Mouse (Mus musculus): Measurements from ENCODE around the gene Tmf1. TPM values are rescaled to one million over a fixed set of nuclear protein-coding genes. Genes with fewer than 3 reads are reported as not detected.

Gene Tmf1
- 10 to 100 TPM; 38.5 to 39.7 TPM for total RNA-seq (2021)

DNA sequence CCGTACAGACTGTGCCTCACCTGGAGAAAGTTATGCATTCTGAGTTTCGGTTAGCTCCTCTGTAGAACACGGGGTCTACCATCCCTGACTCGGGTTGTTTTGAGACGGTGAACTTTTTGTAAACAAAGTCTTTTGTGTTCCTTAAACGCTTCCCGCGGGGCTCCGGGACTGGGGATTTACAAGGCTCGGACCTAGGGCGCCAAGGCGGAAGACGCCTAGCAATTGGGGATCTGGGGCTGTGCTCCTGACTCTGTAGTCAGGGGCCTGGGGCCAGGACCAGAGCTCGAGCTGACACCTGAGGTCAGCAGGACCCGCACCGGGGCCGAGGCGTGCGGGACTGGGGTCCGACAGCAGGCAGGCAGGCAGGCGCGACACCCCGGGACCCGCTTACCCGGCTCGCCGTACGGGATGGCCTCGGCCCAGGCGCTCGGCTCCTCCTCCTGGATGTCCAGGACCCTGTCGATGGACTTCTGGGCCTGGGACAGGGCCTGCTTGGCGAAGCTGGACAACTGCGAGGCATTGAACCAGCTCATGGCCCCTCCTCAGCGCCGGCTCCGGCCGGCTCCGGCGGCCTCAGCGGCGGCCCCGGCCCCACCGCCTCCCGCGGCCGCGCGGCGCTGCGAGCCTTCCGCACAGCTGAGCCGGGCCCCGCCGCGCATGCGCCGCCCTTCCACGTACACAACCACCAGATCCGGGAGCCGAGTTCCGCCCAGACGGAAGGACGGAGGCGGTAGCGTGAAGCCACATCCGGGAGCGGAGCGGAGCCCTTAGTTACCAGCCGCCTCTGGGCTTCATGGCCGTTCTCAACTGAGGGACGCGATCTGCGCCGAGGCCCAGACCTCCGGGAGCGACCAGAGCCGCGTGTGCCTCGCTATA lies at the start of gene Tmf1:
Gene Tmf1 (minus strand): TSS at position 632 of the 876 bp plus-strand sequence.
- DNase-seq, result peak; percentile 94 to 95

DNA sequence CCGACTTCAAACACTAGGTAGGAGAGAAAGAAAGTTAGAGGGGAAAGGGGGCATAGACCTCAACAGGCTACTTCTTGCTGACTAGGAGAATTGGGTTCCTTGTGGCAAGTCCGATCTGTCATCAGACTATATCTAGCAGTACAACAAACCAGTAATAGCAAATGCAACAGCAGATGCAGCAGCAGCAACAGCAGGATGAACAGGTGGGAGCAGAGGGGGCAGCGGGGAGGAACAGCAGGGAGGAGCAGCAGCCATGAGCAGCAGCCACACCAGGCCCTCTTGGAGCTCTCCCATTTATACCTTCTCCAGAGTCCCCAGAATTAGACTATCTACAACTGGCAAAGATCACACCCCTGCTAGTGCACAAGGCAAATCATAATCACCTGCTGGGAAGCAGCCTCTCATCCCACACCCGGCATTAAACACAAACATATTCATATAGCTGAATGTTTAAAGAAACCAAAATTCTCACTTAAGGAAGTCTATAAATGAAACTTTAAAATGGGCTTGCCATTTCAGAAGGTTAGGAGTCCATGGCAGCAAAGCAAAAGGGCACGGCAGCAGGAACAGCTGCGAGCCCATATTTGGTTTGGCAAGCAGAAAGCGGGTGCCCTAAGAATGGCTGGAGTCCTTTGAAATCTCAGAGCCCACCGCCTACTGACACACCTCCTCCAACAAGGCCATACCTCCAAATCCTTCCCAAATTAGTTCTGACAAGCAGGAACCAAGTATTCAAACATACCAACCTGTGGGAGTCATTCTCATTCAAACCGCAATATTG lies 48.3 kb upstream of the Tmf1 start:
- intact Hi-C loops (cut with DNase I), result no loop called here
- no peak for DNase-seq

More for the DNA sequence above, at the start of gene Tmf1:
- intact Hi-C loops (cut with DNase I), result loop anchor here (1.0 to 10.0 kb wide), 3 partner anchors 27 to 346 kb away; partner anchors contain the start of genes Eogt and Uba3

DNA sequence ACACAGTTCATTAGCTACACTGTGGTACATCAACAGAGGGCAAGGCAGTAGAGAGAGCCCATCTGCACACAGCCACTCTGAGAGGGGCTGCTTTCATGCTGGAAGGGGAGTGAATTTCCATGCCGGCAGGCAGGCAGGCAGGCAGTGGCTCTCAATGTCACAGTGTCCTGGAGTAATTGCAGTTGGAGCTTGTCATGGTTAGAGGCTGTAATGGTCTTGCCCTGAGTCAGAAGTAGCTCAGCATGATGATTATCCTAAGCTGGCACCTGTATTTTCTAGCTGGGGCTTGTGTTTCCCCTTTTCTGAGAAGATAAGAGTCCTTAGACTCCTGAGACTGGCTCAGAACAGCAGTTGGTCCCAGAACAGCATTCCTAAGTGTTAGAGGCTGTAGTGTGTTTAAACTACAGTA lies 47.2 kb upstream of the Tmf1 start:
- intact Hi-C loops (cut with DNase I), result no loop called here
- no peak for DNase-seq

DNA sequence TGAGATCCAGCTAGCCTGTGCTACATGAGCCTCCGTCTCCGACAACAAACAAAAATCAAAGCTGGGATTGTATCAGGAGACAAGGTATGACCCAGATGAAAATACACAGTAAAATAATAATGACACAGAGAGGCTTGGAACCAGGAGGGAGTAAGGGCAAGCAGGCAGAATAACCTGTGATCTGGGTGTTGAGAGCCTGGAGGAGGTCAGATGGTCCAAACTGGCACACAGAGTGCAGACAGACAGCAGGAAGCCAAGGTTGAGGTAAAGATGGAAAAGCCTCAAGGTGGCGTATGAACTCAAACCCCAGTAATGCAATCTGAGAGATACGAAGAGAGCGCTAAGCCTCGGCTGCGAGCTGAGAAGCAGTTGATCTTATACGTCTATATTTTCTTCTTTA lies 45.6 kb upstream of the Tmf1 start:
- DNase-seq, result no peak
- intact Hi-C loops (cut with DNase I), result no loop called here

DNA sequence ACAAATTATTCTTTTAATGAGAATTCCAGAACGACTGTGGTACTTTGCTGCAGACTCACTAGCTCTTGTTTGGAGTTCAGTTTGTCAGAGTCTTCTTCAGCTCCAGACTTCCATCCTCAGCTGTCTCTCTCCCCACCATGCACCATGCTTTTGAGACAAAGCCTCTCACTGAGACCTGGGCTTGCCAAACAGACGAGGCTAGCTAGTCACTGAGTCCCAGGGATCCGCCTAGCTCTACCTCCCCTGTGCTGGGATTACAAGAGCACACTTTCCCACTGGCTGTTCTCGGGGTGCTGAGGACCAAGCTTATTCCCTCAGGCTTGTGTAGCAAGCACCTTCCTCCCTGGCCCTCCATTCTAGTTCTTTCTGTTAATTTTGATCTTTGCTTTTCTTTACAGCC lies 44.6 kb upstream of the Tmf1 start:
- no peak for DNase-seq
- intact Hi-C loops (cut with DNase I), result no loop called here

DNA sequence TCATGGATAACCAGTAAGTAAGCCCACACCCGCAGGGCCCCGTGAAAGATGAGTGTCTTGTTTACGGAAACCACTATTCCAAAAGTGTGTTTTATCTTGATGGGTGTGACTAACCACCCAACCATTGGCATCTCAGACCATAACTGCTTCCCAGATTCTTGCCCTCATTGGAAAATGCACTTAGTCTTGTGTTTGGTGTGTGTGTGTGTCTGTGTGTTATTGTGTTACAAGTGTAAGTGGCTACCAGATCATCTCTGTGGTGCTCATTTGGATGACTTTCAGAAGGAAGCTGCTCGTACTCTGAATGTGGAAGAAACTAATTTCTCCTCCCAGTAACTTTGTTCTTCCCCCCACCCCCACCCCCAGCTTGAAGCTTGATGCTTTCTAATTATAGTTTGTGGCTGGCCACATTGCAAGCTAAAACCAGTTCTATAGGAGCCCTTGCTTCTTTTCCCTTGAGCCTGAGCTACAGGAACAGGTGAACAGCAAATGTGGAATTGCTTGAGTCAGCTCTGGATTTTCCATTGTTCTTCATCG lies 44.1 kb upstream of the Tmf1 start:
- DNase-seq, result no peak
- intact Hi-C loops (cut with DNase I), result no loop called here

DNA sequence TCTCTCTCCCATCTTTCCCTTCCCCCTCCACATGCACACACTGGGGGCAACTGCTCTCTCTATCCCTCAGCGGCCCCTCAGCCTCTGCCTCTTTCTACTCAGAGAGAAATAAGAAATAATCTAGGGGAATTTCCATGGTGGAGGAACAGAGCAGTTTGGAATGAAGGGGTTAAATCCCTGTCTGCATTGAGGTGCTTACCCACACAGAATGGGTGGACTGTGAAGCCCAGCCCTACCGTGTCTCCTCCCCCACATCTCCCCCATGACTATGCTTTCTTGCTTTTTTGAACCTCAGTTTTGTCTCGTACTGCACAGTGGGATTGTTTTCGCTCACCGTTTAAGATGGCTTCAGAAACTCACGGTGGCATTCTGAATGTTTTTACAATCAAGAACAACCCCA lies 43.4 kb upstream of the Tmf1 start:
- intact Hi-C loops (cut with DNase I), result no loop called here
- DNase-seq, result no peak

DNA sequence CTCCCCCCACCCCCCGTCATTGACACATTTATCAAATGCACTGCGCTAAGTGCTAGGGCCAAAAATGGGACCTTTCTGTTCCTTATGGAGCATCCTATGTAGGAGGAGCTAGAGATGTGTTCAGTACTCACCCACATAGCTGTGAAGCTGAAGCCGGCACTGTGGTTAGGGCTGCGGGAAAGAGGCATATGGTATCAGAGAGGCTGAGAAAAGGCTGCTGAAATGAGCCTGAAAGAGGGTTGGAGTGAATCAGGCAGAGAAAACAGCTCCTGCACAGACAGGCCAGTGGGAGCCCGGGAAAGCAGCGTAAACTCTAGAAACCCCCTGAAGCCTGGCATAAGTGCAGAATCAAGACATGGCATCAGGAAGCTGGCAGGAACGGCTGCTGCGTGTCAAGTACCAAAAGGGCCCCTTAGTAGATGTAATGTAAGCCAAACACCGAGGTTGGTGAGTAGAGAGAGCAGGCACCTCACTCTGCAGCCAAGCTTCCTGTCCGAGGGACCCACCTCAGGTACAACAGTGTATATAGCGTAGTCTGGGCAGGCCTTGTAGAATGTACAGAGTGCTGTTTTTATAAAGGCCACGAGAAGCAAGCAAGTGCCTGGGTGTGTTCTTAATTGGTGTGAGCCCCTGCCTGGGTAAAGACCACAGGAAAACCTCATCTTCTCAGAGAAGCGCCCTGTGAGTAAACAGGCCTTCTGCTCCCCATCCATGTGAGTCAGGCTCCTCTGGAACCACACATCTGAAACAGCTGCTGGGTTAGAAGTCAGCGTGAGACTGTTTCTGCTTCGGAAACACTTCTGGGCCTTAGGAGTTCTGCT lies 42.5 kb upstream of the Tmf1 start:
- intact Hi-C loops (cut with DNase I), result no loop called here
- no peak for DNase-seq

DNA sequence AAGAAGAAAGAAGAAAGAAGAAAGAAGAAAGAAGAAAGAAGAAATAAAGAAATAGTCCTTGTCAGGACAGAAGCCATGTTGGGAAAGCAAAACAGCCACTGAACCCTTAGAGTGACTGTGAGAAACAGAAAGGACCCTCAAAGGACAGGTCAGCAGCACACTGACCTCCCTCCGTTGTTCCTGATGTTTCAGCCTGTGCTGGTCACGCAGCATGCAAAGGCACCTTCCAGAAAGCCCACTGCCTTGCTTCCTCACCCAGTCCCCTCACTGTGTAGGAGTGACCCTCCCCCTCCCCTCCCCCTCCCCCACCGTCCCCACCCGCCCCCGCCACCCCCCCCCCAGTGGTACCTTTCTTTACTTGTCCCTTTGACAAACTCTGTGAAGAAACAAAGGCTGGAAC lies 41.8 kb upstream of the Tmf1 start:
- intact Hi-C loops (cut with DNase I), result no loop called here
- no peak for DNase-seq

DNA sequence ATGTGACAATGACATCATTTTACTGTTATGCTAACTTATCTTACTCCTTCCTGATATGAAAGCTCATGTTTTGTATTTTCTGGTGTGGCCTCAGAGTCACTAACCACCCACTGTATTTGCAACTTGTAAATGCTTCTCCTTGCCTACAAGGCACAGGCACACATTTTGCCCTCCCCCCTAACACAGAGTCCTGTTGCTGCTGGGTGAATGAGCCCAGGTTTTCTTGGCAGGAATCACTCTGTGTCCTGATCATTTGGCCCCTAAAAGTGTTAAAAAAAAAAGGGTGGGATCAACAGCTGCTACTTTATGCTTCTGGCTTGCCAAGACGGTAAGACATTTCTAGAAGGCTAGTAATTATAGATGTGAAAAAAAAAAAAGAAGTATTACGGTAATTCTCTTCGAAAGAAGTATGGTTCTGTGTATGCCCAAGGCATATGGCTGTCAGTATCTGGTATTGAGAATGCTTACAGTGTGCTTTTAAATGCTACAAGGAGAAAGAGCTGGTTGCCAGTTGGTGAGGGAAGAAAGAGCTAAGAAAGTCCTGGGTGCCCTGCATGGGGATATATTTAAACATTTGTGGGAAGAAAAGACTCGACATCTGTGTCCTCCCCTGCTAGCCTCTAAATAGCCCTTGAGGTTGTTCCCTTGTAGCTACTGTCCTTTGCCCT lies 37.4 kb upstream of the Tmf1 start:
- intact Hi-C loops (cut with DNase I), result no loop called here
- no peak for DNase-seq

DNA sequence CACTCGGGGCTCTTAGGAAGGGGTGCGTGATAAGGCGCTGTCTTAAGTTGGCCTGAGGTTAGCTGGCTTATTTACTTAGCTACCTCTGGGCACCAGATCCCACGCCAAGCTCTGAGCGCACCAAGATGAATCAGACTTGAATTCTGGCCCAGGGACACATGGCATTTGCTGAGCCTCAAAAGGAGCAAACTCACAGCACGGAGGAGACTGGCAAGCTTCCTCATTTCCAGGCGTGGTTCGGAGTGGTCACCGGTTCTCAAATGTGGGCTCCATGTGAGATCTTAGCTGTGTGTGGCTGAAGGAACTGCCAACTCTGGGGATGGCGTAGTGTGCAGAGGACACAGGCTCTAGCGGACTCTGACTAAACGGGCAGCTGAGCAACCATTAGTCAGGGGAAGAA lies 33.1 kb upstream of the Tmf1 start:
- intact Hi-C loops (cut with DNase I), result loop anchor here (5.0 kb wide), 1 partner anchor 40 kb away; the partner anchor contains the start of gene Lmod3

DNA sequence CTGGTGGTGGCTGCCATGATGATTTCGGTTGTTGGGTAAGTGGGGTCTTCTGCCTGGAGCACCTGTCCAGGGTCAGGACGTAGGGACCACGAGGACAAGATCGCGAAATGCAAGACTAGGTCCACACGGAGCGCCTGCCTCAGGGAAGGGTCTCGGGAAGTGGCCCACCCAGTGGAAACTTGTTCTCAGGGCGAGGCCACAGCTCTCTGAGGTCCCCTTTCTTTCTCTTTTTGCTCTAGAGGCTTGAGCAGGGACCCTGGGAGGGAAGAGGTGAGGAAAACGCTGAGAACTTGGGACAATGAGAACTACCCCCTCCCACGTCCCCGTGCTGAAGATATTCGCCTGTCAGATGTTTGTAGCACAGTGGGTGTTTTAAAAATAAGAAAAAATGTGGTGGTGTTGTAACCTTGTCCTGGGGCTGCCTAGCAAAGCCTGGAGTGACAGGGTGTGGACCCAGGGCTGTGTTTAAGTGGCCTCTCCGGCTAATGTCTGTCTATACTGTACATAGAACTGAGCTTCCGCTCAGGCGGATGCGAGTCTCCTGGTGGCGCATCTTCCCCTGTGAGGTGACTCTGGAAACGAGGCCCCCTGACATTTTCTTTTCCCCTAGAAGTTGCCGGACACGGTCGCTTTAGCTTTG lies 32.2 kb upstream of the Tmf1 start:
- intact Hi-C loops (cut with DNase I), result loop anchor here (5.0 kb wide), 1 partner anchor 41 kb away; the partner anchor contains the start of gene Lmod3
- DNase-seq, result no peak

More for the DNA sequence above, 33.1 kb upstream of the Tmf1 start:
- DNase-seq, result peak; percentile 61 to 72

DNA sequence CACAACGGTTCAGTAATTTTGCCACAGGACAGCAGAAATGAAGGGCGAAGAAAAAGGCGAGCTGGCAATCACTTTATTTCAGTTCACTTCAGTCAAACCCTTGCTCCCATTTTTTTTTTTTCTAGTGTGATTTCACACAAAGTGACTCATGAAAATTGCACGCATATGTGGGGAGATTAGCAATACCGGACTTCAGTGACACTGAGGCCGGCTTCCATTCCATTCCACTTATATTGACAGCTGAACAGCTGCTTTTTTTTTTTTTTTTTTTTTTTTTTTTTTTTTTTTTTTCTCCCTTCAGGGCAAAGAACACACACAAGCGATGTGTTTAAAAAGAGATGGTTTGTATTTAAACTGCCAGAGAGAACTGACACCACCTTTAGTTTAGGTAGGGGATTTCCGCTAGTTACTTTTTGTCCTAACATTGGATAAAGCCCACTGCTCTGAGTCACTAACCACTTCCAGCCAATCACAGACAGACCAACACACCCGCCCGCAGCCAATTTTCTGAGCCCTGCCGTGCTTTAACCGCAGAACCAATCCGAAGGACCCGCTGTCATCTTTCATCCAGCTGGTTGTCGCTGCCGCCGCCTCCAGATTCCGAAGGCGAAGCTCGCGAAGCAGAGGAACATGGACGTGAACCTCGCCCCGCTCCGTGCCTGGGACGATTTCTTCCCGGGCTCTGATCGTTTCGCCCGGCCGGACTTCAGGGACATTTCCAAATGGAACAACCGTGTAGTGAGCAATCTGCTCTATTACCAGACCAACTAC lies 31.5 kb upstream of the Tmf1 start, which contains the start of gene Arl6ip5:
Gene Arl6ip5 (plus strand): TSS at position 499 of the 771 bp plus-strand sequence.
- DNase-seq, result peak; percentile 87
- intact Hi-C loops (cut with DNase I), result loop anchor here (5.0 kb wide), 1 partner anchor 42 kb away; the partner anchor contains the start of gene Lmod3

DNA sequence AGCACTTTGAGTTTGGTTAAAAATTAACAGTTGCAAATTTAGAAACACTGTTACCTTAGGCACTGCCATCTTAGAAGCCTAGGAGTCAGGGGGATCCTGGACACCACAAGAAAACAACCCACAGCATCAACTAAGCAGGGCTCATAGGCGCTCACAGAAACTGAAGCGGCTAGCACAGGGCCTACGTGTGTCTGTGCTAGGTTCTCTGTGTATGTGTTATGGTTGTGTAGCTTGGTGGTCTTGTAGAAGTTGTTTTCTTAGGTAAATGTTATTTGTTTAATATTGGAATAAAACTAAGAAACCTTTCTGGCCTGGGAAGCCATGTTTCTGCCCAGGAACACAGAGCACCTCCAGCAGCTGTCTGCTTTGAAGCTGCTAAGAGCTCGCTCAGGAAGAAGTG lies 30.8 kb upstream of the Tmf1 start:
- intact Hi-C loops (cut with DNase I), result loop anchor here (5.0 kb wide), 2 partner anchors 43 to 313 kb away; partner anchors contain the start of gene Lmod3
- no peak for DNase-seq

DNA sequence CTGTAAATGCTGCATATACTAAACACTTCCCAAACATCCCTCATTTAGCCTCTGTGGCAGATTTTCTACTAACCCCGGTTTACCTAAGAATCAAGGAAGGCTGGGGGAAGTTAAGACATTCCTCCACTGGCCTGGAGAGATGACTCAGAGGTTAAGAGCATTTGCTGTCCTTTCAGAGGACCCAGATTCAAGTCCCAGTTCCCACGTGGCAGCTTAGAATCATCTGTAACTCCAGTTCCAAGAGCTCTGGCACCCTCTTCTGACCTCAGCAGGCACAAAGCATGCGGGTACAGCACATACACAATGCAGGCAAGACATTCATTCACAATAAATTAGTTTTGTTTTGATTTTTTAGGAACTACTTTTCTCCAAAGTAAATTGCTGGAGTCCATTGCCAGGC lies 30.3 kb upstream of the Tmf1 start:
- no peak for DNase-seq
- intact Hi-C loops (cut with DNase I), result loop anchor here (5.0 kb wide), 1 partner anchor 313 kb away; no protein-coding TSS in a partner anchor

DNA sequence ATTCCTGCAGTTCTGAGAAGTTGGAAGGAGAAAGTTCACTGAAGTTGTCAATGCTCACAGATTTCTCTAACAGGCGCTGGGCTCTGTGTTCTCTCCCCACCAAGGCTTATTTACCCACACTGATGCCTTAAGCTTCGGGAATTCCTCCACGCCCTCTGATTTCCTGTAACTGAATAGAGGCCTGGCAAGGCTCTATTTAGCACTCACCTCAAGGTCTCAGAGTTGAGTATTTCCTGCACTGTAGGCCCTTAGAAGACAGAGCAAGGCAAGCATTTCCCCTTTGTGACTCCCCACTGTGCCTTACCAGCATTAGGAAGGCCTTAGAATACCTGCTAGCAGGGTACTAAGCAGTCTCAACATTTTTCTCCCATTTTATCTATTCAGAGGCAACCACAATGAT lies 29.5 kb upstream of the Tmf1 start:
- DNase-seq, result no peak
- intact Hi-C loops (cut with DNase I), result loop anchor here (5.0 kb wide), 1 partner anchor 314 kb away; no protein-coding TSS in a partner anchor

DNA sequence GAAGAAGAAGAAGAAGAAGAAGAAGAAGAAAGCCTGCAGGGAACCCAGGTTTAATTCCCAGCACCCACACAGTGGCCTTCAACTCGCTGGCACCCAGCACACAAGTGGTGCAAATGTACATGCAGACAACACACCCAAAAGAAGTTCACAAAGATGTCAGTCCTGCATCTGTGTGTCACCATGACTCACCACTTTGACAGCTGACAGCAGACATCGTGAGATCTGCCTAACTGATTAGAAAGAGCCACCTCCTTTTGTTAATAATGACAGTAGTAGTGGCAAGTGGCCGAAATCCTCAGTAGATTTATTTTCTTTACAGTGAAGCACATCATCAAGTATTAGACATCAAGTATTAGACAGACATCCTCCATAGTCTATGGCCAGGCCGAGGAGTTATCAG lies 28.2 kb upstream of the Tmf1 start:
- intact Hi-C loops (cut with DNase I), result loop anchor here (5.0 kb wide), 1 partner anchor 315 kb away; no protein-coding TSS in a partner anchor
- no peak for DNase-seq

DNA sequence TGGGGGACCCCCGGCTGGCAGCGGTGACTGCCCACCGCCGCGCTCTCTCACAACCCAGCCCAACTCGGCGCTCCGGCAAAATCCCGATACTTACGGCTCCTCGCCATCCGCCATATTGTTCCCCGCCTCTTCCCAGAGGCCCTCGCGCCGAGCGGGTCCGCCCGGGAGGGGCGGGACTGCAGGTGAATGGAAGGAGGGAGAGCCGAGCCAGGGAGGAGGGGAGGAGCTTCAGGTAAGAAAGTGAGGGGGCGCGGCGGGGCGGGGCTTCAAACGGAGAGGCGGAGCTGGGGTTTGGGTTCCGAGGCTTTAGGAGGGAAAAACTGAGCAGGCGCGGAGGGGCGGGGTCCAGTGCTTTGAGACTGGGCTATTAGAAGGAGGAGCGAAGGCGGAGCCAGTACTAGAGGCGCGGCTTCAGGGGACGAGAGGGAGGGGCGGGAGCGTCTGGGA lies 26.5 kb upstream of the Tmf1 start, which contains the start of gene Uba3:
Gene Uba3 (minus strand): TSS at position 209 of the 447 bp plus-strand sequence.
- intact Hi-C loops (cut with DNase I), result loop anchor here (1.0 to 5.0 kb wide), 2 partner anchors 27 to 317 kb away; no protein-coding TSS in a partner anchor
- peak; percentile 98 to 99 for DNase-seq

All from heart, postnatal 36 days (tissue).